Mouse (Mus musculus): Measurements from ENCODE around the gene Lima1.
"Not testable (repeated sequence)": the region's sequence is repeated elsewhere in the genome, so short reads cannot be mapped to it uniquely, and the experiment has no call there.

Lima1 gene

GRCm38 (mm10) chr15:99875334-99875869 is at the start of gene Lima1:
TSS of gene Lima1 (minus strand) at chr15:99875456.
- peak; percentile 23 to 57 for DNase-seq (ENCODE audit: low read depth in 1 of 2, low spot score in 2 of 2)

GRCm38 (mm10) chr15:99919601-99920158 is 44.4 kb upstream of the Lima1 start:
- DNase-seq (ENCODE audit: low read depth in 1 of 2, low spot score in 2 of 2), result no peak

- no peak for DNase-seq (ENCODE audit: low read depth in 1 of 2, low spot score in 2 of 2)
Measured at GRCm38 (mm10) chr15:99917264-99917663, 42.0 kb upstream of the Lima1 start.

GRCm38 (mm10) chr15:99914613-99915012 is 39.4 kb upstream of the Lima1 start:
- no peak for DNase-seq (ENCODE audit: low read depth in 1 of 2, low spot score in 2 of 2)

- no peak for DNase-seq (ENCODE audit: low read depth in 1 of 2, low spot score in 2 of 2)
Measured at GRCm38 (mm10) chr15:99911785-99912184, 36.5 kb upstream of the Lima1 start.

GRCm38 (mm10) chr15:99909339-99909996 is 34.2 kb upstream of the Lima1 start:
- not testable (repeated sequence) for DNase-seq (ENCODE audit: low read depth in 1 of 2, low spot score in 2 of 2)

- DNase-seq (ENCODE audit: low read depth in 1 of 2, low spot score in 2 of 2), result no peak
Measured at GRCm38 (mm10) chr15:99907514-99907913, 32.3 kb upstream of the Lima1 start.

- DNase-seq (ENCODE audit: low read depth in 1 of 2, low spot score in 2 of 2), result no peak
Measured at GRCm38 (mm10) chr15:99907041-99907440, 31.8 kb upstream of the Lima1 start.

GRCm38 (mm10) chr15:99904841-99905240 is 29.6 kb upstream of the Lima1 start:
- no peak for DNase-seq (ENCODE audit: low read depth in 1 of 2, low spot score in 2 of 2)

GRCm38 (mm10) chr15:99904333-99904732 is 29.1 kb upstream of the Lima1 start:
- DNase-seq (ENCODE audit: low read depth in 1 of 2, low spot score in 2 of 2), result no peak

- no peak for DNase-seq (ENCODE audit: low read depth in 1 of 2, low spot score in 2 of 2)
Measured at GRCm38 (mm10) chr15:99903227-99903626, 28.0 kb upstream of the Lima1 start.

- DNase-seq (ENCODE audit: low read depth in 1 of 2, low spot score in 2 of 2), result no peak
Measured at GRCm38 (mm10) chr15:99902786-99903185, 27.5 kb upstream of the Lima1 start.

- DNase-seq (ENCODE audit: low read depth in 1 of 2, low spot score in 2 of 2), result no peak
Measured at GRCm38 (mm10) chr15:99896621-99897020, 21.4 kb upstream of the Lima1 start.

- DNase-seq (ENCODE audit: low read depth in 1 of 2, low spot score in 2 of 2), result no peak
Measured at GRCm38 (mm10) chr15:99891355-99891754, 16.1 kb upstream of the Lima1 start.

GRCm38 (mm10) chr15:99890412-99891236 is 15.4 kb upstream of the Lima1 start:
- no peak for DNase-seq (ENCODE audit: low read depth in 1 of 2, low spot score in 2 of 2)

- DNase-seq (ENCODE audit: low read depth in 1 of 2, low spot score in 2 of 2), result no peak
Measured at GRCm38 (mm10) chr15:99889275-99889874, 14.1 kb upstream of the Lima1 start.

GRCm38 (mm10) chr15:99887130-99887529 is 11.9 kb upstream of the Lima1 start:
- DNase-seq (ENCODE audit: low read depth in 1 of 2, low spot score in 2 of 2), result not testable (repeated sequence)

- no peak for DNase-seq (ENCODE audit: low read depth in 1 of 2, low spot score in 2 of 2)
Measured at GRCm38 (mm10) chr15:99884038-99884437, 8.8 kb upstream of the Lima1 start.

GRCm38 (mm10) chr15:99878541-99878940 is 3.3 kb upstream of the Lima1 start:
- DNase-seq (ENCODE audit: low read depth in 1 of 2, low spot score in 2 of 2), result no peak

- no peak for DNase-seq (ENCODE audit: low read depth in 1 of 2, low spot score in 2 of 2)
Measured at GRCm38 (mm10) chr15:99874612-99875333, 483 bp downstream of the Lima1 start.

- no peak for DNase-seq (ENCODE audit: low read depth in 1 of 2, low spot score in 2 of 2)
Measured at GRCm38 (mm10) chr15:99872543-99872942, 2.7 kb downstream of the Lima1 start.
